Mouse (Mus musculus): ENCODE data around the gene Lmntd1. TPM values are rescaled to one million over a fixed set of nuclear protein-coding genes. Genes with fewer than 3 reads are reported as not detected.

Lmntd1 gene
- polyA plus RNA-seq, 1 experiment from 2014 or later, result 17.7 TPM

GRCm38 (mm10) chr6:145417720-145418440 lies 196.2 kb downstream of the Lmntd1 start:
- H3K9me3 ChIP-seq (ENCODE audit: control insufficient read depth, low read length), result peaks cover 3% of the 10 kb centered on the region; the same call in 1 of the 2 replicates
- H3K36me3 ChIP-seq (ENCODE audit: control insufficient read depth, insufficient read depth, low read length), result no peaks in the 10 kb centered on the region
- H3K4me2 ChIP-seq (ENCODE audit: low read length), result no peak overlapping the region
- 80% methylated on average over 8 of the region's 8 CpGs for WGBS
- H3K27ac ChIP-seq (replicated peaks in 1 of 2; ENCODE audit: control insufficient read depth in 1 of 2, insufficient read depth in 1 of 2, low read depth in 2 of 2, low read length in 2 of 2), result no peak overlapping the region
- ATAC-seq (ENCODE audit: insufficient number of reproducible peaks, insufficient read depth, low FRiP score, low read depth), result no peak
- no peaks in the 10 kb centered on the region for H3K27me3 ChIP-seq (ENCODE audit: control insufficient read depth, insufficient read depth, low read length)
- no peak overlapping the region for H3K9ac ChIP-seq (ENCODE audit: low read length)
- no peak overlapping the region for H3K4me3 ChIP-seq (ENCODE audit: control insufficient read depth in 1 of 2, insufficient read depth in 1 of 2, low read depth in 1 of 2, low read length in 2 of 2)
- H3K4me1 ChIP-seq (ENCODE audit: control insufficient read depth in 2 of 2, insufficient read depth in 2 of 2, low read length in 2 of 2), result no peaks in the 10 kb centered on the region

GRCm38 (mm10) chr6:145417014-145417719 lies 197.0 kb downstream of the Lmntd1 start:
- peaks cover 3% of the 10 kb centered on the region; the same call in 1 of the 2 replicates for H3K9me3 ChIP-seq (ENCODE audit: control insufficient read depth, low read length)
- no peaks in the 10 kb centered on the region for H3K27me3 ChIP-seq (ENCODE audit: control insufficient read depth, insufficient read depth, low read length)
- 66% methylated on average over 16 of the region's 16 CpGs for WGBS
- no peaks in the 10 kb centered on the region for H3K4me1 ChIP-seq (ENCODE audit: control insufficient read depth in 2 of 2, insufficient read depth in 2 of 2, low read length in 2 of 2)
- H3K27ac ChIP-seq (replicated peaks in 1 of 2; ENCODE audit: control insufficient read depth in 1 of 2, insufficient read depth in 1 of 2, low read depth in 2 of 2, low read length in 2 of 2), result no peak overlapping the region
- H3K9ac ChIP-seq (ENCODE audit: low read length), result no peak overlapping the region
- no peak overlapping the region for H3K4me3 ChIP-seq (ENCODE audit: control insufficient read depth in 1 of 2, insufficient read depth in 1 of 2, low read depth in 1 of 2, low read length in 2 of 2)
- no peaks in the 10 kb centered on the region for H3K36me3 ChIP-seq (ENCODE audit: control insufficient read depth, insufficient read depth, low read length)
- H3K4me2 ChIP-seq (ENCODE audit: low read length), result no peak overlapping the region
- no peak for ATAC-seq (ENCODE audit: insufficient number of reproducible peaks, insufficient read depth, low FRiP score, low read depth)

- 92% methylated on average over 10 of the region's 10 CpGs for WGBS
- Histone ChIP-seq H3K9ac (ENCODE audit: low read length) (no peak overlapping the region), H3K4me2 (ENCODE audit: low read length) (no peak overlapping the region), H3K36me3 (ENCODE audit: control insufficient read depth, insufficient read depth, low read length) (no peaks in the 10 kb centered on the region), H3K27ac (replicated peaks in 1 of 2; ENCODE audit: control insufficient read depth in 1 of 2, insufficient read depth in 1 of 2, low read depth in 2 of 2, low read length in 2 of 2) (no peak overlapping the region), H3K4me3 (ENCODE audit: control insufficient read depth in 1 of 2, insufficient read depth in 1 of 2, low read depth in 1 of 2, low read length in 2 of 2) (no peak overlapping the region), H3K9me3 (ENCODE audit: control insufficient read depth, low read length) (no peaks in the 10 kb centered on the region), H3K4me1 (ENCODE audit: control insufficient read depth in 2 of 2, insufficient read depth in 2 of 2, low read length in 2 of 2) (no peaks in the 10 kb centered on the region), H3K27me3 (ENCODE audit: control insufficient read depth, insufficient read depth, low read length) (no peaks in the 10 kb centered on the region)
- no peak for ATAC-seq (ENCODE audit: insufficient number of reproducible peaks, insufficient read depth, low FRiP score, low read depth)
These were observed 209.6 kb downstream of the Lmntd1 start for GRCm38 (mm10) chr6:145404369-145405051.

- Histone ChIP-seq H3K4me2 (ENCODE audit: low read length) (no peak overlapping the region), H3K4me3 (ENCODE audit: control insufficient read depth in 1 of 2, insufficient read depth in 1 of 2, low read depth in 1 of 2, low read length in 2 of 2) (no peak overlapping the region), H3K27ac (replicated peaks in 1 of 2; ENCODE audit: control insufficient read depth in 1 of 2, insufficient read depth in 1 of 2, low read depth in 2 of 2, low read length in 2 of 2) (no peak overlapping the region), H3K9ac (ENCODE audit: low read length) (no peak overlapping the region), H3K27me3 (ENCODE audit: control insufficient read depth, insufficient read depth, low read length) (no peaks in the 10 kb centered on the region), H3K4me1 (ENCODE audit: control insufficient read depth in 2 of 2, insufficient read depth in 2 of 2, low read length in 2 of 2) (no peaks in the 10 kb centered on the region; a peak in 1 of 4 replicates), H3K36me3 (ENCODE audit: control insufficient read depth, insufficient read depth, low read length) (no peaks in the 10 kb centered on the region), H3K9me3 (ENCODE audit: control insufficient read depth, low read length) (no peaks in the 10 kb centered on the region)
- 36% methylated on average over 4 of the region's 4 CpGs for WGBS
- no peak for ATAC-seq (ENCODE audit: insufficient number of reproducible peaks, insufficient read depth, low FRiP score, low read depth)
These were observed 213.0 kb downstream of the Lmntd1 start for GRCm38 (mm10) chr6:145401140-145401539.

- Histone ChIP-seq H3K4me3 (ENCODE audit: control insufficient read depth in 1 of 2, insufficient read depth in 1 of 2, low read depth in 1 of 2, low read length in 2 of 2) (no peak overlapping the region), H3K36me3 (ENCODE audit: control insufficient read depth, insufficient read depth, low read length) (no peaks in the 10 kb centered on the region), H3K27ac (replicated peaks in 1 of 2; ENCODE audit: control insufficient read depth in 1 of 2, insufficient read depth in 1 of 2, low read depth in 2 of 2, low read length in 2 of 2) (no peak overlapping the region), H3K4me2 (ENCODE audit: low read length) (no peak overlapping the region), H3K27me3 (ENCODE audit: control insufficient read depth, insufficient read depth, low read length) (no peaks in the 10 kb centered on the region), H3K4me1 (ENCODE audit: control insufficient read depth in 2 of 2, insufficient read depth in 2 of 2, low read length in 2 of 2) (peaks cover 0 to 2% of the 10 kb centered on the region in 2 experiments; a peak in 1 of 4 replicates), H3K9ac (ENCODE audit: low read length) (no peak overlapping the region), H3K9me3 (ENCODE audit: control insufficient read depth, low read length) (no peaks in the 10 kb centered on the region)
- 82% methylated on average over 4 of the region's 4 CpGs for WGBS
- no peak for ATAC-seq (ENCODE audit: insufficient number of reproducible peaks, insufficient read depth, low FRiP score, low read depth)
These were observed 216.2 kb downstream of the Lmntd1 start for GRCm38 (mm10) chr6:145397881-145398280.

- no peak for ATAC-seq (ENCODE audit: insufficient number of reproducible peaks, insufficient read depth, low FRiP score, low read depth)
- H3K27me3 ChIP-seq (ENCODE audit: control insufficient read depth, insufficient read depth, low read length), result no peaks in the 10 kb centered on the region
- H3K4me1 ChIP-seq (ENCODE audit: control insufficient read depth in 2 of 2, insufficient read depth in 2 of 2, low read length in 2 of 2), result peaks cover 0 to 2% of the 10 kb centered on the region in 2 experiments; a peak in 1 of 4 replicates
- no peaks in the 10 kb centered on the region for H3K9me3 ChIP-seq (ENCODE audit: control insufficient read depth, low read length)
- H3K36me3 ChIP-seq (ENCODE audit: control insufficient read depth, insufficient read depth, low read length), result no peaks in the 10 kb centered on the region
- 86% methylated on average over 2 of the region's 2 CpGs for WGBS
- no peak overlapping the region for H3K9ac ChIP-seq (ENCODE audit: low read length)
- no peak overlapping the region for H3K27ac ChIP-seq (replicated peaks in 1 of 2; ENCODE audit: control insufficient read depth in 1 of 2, insufficient read depth in 1 of 2, low read depth in 2 of 2, low read length in 2 of 2)
- no peak overlapping the region for H3K4me2 ChIP-seq (ENCODE audit: low read length)
- H3K4me3 ChIP-seq (ENCODE audit: control insufficient read depth in 1 of 2, insufficient read depth in 1 of 2, low read depth in 1 of 2, low read length in 2 of 2), result no peak overlapping the region
These were observed 217.6 kb downstream of the Lmntd1 start for GRCm38 (mm10) chr6:145396534-145396933.

- peaks cover 26 to 42% of the 10 kb centered on the region in 2 experiments for H3K4me1 ChIP-seq (ENCODE audit: control insufficient read depth in 2 of 2, insufficient read depth in 2 of 2, low read length in 2 of 2)
These were observed 223.7 kb downstream of the Lmntd1 start for GRCm38 (mm10) chr6:145390421-145390820.

More at GRCm38 (mm10) chr6:145390421-145390820, 223.7 kb downstream of the Lmntd1 start:
- Histone ChIP-seq H3K9ac (ENCODE audit: low read length) (no peak overlapping the region), H3K9me3 (ENCODE audit: control insufficient read depth, low read length) (no peaks in the 10 kb centered on the region), H3K4me3 (ENCODE audit: control insufficient read depth in 1 of 2, insufficient read depth in 1 of 2, low read depth in 1 of 2, low read length in 2 of 2) (no peak overlapping the region), H3K27me3 (ENCODE audit: control insufficient read depth, insufficient read depth, low read length) (no peaks in the 10 kb centered on the region), H3K4me2 (ENCODE audit: low read length) (no peak overlapping the region), H3K27ac (replicated peaks in 1 of 2; ENCODE audit: control insufficient read depth in 1 of 2, insufficient read depth in 1 of 2, low read depth in 2 of 2, low read length in 2 of 2) (0 out of 4 replicates have a peak overlapping the region, but pooled peaks of 1 of the 2 experiments have one; percentile 9), H3K36me3 (ENCODE audit: control insufficient read depth, insufficient read depth, low read length) (no peaks in the 10 kb centered on the region)
- no peak for ATAC-seq (ENCODE audit: insufficient number of reproducible peaks, insufficient read depth, low FRiP score, low read depth)
- 41% methylated on average over 2 of the region's 2 CpGs for WGBS

Measured in heart, embryonic 14.5 days (tissue).